Mouse (Mus musculus) left cerebral cortex, adult 8-10 months (tissue): ENCODE data around the gene Ndufaf2. TPM values are rescaled to one million over a fixed set of nuclear protein-coding genes. Genes with fewer than 3 reads are reported as not detected.

Experiments
- DNase-seq, 2 experiments: peaks; one replicate each; pipeline ENCODE4 v3.0.0; 2022; ENCODE audit warnings: low spot score in 2 of 2
- total RNA-seq, 4 experiments: library from RNA; stranded (reverse); gene quantifications; 2 replicates each; pipeline ENCODE4 v1.2.4; 2022

Ndufaf2 gene
- 10 to 100 TPM; 18.7 to 25.3 (median 22.8) TPM for total RNA-seq

DNA sequence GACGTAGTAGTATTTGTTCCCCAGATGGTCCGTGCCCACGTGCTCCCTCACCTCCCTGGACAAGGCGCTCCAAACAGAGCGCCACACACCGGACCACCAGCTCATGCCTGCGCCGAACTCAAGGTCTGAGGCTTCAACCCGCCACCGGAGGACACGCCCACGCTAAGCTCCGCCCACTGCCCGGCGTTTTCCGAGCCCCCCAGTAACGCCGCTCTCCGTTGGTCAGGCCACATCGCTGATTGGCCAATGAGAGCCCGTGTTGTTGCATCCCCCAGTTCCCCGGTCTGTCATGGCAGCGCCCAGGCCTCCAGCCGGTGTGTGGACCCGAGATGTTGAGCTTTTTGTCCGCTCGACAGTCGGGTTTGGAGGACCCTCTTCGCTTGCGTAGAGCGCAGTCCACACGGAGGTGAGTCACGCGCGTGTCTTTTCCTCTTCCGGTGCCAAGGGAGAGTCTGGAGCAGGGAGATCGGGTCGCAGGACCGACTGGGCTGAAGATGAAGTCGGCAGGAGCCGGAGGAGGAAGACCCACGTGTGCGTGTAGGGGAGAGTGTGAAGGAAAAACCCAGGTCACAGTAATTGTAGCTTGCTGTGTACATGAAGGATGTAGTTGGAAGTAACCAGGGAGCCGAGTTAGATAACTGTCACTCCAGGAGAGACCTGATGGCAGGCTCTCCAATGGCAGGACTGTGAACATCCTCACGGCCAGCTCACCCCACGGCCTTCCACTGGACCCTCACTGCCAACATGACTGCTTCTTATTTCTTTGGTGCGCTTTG lies at the start of gene Ndufaf2, which contains the start of gene Ercc8:
Gene Ndufaf2, minus strand, starts transcription at position 159 of the 776 bp plus-strand sequence.
Gene Ercc8, plus strand, starts transcription at position 267 of the 776 bp plus-strand sequence.
- peak; percentile 90 to 98 for DNase-seq

DNA sequence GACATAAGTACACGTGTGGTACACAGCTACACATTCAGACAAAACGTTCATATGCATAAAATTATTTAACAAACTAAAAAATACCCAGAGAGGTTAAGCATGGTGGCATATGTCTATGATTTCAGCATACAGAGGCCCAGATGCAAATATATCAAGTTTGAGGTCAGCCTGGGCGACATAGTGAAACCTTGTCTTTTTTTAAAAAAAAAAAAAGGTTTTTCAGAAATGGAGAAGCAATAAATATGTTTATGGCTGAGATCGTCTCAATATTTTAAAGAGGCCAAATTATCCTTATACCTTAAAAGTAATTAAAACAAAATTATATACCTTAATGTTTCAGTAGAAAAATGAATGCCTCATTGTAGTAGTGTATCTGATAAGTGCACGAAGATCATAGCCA lies 49.7 kb upstream of the Ndufaf2 start:
- no peak for DNase-seq

GRCm38 (mm10) chr13:108207447-108207846 lies 49.0 kb upstream of the Ndufaf2 start:
- no peak for DNase-seq

GRCm38 (mm10) chr13:108204857-108205256 lies 46.4 kb upstream of the Ndufaf2 start:
- DNase-seq: no peak

DNA sequence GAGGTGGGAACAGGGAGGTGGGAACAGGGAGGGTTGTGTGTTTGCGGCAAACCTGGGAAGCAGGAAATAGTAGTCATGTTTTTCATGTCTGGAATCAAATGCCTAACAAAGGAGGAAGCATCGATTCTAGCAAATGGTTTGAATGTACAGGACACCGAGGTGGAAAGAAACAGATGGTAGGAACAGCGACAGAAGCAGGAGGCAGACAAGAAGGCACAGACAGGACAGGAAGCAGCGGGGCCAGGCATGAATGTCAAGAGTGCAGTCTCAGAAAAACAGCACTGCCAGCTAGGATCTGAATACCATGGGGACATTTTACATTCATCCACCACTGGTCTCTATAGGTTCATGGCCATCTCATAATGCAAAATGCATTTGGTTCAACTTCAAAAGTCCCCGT lies 37.1 kb upstream of the Ndufaf2 start:
- DNase-seq: no peak

DNA sequence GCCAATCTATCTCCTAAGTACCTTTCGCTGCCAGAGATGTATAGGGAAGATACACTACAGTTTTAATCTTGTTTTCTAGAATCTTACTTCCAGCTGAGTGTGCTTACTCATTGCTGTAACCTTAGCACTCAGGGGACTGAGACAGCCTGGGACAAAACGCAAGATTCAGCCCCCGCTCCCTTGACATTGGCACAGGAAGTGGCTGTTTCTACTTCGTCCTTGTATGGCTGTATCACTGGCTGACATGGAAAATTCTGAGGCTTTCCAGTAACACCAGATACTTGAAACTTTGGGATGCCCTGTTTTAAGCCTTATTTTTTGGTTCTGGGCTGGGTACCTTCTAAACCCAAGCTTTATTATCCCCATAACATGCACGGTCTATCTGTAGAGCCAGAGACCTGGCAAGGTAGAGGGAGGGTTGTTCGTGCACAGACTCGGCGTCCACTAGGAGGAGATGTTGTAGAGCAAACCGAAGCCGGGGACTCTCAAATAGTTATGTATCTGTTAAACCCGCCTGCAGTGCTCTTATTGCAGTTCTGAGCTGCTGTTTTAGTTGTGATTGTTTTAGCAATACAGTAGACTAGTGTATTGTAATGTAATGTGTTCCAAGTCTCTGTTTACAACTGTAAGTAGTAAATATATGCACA lies 32.8 kb upstream of the Ndufaf2 start:
- peak in 1 of 2 experiments; percentile 21 for DNase-seq

DNA sequence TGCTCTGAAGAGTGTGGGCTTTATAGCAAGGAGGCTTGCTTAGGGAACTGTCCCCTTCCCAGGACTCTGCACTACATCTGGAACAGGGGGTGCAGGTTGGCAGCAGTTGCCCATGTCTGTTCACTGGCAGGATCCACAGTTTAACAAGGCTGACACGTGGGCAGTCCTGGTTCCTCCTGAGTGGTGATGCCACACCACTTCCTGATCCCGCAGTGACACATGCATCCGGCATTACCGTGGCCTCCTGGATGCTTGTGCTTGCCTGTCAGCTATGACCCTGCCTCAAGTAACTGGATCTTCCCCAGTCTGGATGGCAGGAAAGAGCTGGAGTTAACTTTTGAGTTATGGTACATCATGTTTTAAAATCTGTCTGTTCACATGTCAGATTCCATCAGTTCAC lies 29.6 kb upstream of the Ndufaf2 start:
- no peak for DNase-seq

DNA sequence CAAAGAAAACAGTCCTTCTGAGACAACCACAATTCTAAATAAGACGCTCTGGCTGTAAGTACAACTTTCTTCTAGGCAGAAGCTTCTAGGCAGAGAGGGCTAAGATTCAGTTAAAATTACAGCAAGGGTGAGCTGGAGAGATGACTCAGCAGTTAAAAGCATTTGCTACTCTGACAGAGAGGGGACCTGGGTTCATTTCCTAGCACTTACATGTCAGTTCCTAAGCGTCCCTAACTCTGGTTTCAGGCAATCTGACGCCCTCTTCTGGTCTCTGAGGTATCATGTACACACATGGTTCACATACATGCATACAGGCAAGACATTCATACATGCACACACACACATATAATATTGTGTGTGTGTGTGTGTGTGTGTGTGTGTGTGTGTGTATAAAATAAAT lies 27.1 kb upstream of the Ndufaf2 start:
- no peak for DNase-seq

DNA sequence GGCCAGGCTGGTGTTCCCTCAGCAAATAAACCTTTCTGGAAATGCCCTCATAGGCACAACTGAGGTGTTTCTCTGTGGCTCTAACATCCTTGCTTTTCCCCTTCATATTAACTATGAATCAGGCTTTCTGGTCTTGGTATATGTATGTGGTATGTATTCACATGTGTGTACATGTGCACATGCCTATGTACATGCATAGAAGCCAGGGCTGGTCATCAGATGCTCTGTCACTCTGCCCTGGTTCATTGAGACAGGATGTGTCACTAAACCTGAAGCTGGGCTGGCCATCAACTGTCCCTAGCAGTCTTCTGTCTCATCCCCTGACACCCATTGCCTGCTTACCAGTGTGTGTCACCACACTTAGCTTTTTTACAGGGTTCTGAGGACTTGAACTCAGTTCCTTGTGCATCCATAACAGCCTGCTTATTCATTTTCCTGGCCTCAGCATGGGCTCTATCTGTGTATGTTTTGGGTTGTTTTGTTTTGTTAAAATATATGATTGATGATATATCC lies 26.4 kb upstream of the Ndufaf2 start:
- DNase-seq: no peak

DNA sequence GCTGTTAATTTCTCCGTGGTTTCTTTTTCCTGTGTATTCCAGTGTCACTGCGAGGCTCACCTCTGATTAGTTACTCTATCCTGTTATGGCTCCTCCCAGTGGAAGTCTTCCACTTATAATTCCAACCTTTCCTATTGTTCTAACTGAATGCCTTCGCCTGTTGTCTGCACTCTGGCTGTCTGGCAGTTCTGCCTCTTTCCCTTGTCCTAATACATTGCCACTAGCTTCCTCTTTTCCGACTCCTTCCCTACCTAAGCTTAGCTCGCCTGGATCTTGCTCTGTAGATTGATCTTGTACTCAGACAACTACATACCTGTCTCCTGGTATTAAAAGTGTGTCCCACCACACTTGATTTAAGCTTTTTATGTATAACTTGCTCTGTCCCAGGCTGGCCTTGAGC lies 22.4 kb upstream of the Ndufaf2 start:
- DNase-seq: no peak

GRCm38 (mm10) chr13:108179618-108180017 lies 21.2 kb upstream of the Ndufaf2 start:
- DNase-seq: no peak

- no peak for DNase-seq
Measured at GRCm38 (mm10) chr13:108170511-108170910, 12.1 kb upstream of the Ndufaf2 start.

DNA sequence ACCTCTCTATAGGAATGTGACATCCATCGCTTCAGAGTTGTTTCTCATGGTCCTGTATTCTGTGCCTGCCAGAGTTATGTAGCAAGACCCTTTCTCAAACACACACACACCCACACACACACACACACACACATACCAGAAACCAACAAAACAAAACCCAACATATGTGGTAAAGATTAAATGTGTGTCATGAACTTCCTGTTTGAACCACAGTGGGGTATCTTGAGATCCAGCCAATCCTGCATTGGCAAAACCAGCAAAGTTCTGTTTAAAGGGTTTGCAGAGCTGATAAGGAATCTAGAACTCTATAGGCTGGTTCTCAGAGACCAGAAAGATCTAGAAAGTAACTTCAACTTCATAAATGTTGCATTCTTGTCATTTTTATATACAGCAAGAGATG lies 11.6 kb upstream of the Ndufaf2 start:
- no peak for DNase-seq

DNA sequence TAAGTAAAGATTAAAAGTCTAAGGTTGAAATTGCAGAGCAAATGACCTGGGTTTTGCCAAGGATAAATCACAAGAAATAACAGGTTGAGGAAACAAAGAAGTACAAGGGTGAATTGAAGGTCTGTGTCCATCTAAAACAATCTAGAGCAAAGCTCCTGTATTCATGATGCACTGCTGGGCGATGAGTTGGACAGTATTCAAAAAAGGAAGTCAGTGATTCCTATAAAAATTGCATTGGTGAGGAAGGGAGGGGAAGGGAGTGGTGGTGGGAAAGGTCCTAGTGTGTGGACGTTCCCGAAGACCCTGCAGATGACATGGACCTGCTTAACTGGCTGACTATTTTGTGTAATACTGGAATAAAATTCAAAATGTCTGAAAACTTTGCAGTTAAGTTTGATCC lies 6.2 kb upstream of the Ndufaf2 start:
- DNase-seq: no peak

DNA sequence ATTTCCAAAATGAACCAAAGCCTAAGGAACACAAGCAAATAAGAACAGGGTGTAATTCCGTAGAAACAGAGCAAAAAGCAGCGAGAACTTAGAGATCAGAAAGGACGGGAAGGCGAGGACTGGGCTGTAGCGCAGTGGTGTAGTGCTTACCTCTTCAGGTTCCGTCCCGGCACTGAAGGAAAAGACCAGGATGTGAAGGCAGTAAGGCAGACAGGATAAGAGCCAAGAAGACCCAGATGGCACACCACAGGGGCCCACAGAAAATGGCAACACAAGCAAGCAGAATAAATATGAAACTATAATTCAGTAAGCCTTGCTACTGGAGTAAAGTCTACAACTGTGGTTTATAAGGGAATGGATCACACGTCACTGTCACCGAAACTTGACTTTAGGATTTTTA lies 5.5 kb upstream of the Ndufaf2 start:
- no peak for DNase-seq

DNA sequence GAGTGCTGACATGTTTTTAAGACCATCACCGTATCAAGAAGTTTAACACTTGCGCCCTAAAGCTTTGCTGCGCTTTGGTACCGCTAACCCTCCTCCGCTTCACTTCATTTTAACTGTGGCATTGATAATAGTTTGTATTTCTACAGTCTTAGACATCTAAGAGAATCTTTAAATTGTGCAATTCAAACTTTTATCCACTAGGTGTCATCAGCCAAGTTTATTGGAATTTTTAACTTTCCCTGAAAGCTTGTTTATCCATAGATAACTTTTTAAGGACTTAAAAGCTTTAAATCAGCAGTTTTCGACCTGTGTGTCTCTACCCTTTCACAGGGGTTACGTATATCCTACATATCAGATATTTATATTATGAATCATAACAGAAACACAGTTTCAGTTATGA lies 1.5 kb upstream of the Ndufaf2 start:
- no peak for DNase-seq

DNA sequence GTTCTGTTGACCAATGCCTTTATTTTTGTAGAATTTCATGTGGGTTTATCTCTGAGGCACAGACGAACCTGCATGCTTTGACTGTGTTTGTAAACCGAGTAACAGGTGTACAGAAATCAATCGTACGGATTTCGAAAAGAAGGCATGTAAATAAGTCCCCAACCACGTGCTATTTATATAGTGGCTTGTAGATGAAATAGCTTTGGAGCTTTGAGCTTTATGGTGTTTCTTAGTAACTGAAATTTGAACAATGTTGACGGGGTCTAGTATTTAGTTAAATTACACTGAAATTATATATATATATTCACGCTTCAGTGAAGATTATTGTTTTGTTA lies 785 bp upstream of the Ndufaf2 start:
- DNase-seq: no peak

DNA sequence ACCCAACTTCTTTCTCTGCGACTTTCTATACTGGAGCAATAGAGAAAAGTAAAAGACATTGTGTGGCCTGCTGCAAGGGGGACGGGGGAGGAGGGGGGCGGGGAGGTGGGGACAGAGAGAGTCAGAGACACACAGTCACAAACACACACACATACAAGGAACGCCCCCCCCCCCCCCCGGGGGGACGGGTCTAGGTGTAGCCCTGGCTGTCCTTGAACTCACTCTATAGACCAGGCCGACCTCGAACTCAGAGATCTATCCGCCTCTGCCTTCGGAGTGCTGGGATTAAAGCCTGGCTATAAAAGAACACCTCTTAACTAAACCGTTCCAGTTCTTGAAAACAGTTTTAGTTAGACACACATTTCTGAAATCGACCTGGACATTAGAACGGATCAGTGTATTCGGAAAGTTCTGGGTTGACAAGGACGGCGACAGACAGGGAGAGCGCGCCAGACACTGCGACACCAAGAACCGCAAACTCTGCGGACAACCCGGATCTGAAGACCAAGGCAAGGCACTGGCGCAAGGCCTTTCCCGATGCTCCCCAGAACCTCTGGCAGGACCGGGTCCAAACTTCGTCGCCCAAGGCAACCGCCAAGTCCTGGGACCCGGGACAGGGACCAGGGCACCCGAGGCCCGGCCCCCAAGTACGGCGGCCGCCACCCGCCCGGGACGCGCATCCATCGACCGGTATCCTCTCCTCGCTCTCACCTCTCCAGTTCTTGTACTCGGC lies 525 bp downstream of the Ndufaf2 start:
- DNase-seq: no peak

DNA sequence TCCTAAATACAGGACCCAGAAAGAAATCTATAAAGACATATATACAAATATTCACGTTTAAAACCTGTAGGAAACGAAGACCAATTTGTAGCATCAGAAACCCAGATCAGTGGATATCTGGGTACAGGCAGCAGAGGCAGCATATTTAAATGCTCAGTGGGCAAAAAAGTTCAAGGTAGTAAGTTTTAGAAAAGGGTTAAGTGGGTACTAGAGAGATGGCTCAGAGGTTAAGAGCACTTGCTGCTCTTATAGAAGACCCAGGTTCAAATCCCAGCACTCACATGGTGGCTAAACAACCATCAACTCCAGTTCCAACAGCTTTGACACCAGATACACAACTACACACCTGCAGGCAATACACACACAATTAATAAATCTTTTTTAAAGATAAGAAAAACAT lies 1.3 kb downstream of the Ndufaf2 start:
- no peak for DNase-seq

DNA sequence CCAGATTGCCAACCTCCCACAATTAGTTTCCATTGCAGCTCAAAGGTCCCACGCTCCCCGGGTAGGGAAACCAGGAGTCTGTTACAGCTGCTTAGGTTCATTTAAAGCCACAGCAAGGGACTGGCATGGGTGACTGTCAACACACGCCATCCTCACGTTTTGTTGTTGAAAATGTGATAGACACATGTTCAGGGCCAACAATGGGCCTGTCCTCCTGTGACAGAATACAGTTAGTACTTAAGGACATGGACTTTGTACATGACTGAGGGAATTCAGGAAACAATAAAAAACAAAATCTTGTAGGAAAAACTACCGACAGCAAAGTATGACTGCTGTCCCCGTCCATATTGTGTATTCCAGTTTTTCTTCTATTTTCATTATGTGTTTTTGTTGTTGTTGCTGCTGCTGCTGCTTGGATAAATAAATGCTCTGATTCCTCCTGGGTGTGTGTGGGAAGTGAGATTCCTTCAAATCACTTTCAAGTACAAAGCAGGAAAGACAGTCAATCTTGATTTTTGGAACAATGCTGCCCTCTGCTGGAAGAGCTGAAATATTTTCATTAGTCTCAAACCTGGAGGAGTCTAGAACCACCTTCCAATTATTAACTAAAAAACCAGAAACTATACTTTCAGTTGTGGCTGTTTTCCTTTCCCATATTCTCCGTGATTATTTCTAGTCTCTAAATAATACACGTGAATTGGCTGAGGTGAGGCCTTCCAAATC lies 5.6 kb downstream of the Ndufaf2 start:
- no peak for DNase-seq

GRCm38 (mm10) chr13:108151782-108152181 lies 6.6 kb downstream of the Ndufaf2 start:
- DNase-seq: no peak

DNA sequence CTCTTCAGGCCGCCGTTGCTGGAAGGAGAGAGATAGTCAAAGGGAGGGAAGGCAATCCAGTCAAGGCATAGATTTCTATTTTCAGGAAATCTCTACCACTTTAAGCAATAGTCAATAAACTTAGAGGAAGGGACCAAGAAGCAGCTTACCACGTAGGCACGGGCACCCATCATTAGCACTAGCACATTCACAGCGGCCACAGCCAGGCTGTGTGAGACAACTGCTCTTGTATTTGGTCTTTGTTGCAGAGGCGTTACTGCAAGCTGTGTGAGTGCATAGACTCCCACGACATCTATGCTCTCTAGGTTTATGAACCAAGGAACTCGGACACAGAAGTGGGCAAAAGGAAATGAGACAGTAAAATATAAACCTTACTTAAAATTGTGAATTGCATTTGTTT lies 14.3 kb downstream of the Ndufaf2 start:
- DNase-seq: no peak
